Comparison of ENCODE assay signal across 9 mouse cellular contexts in genomic region chr17:50407249-50407990, GRCm38 (mm10).
DNase-seq lines count a peak whose midpoint lies in the region; ATAC-seq lines count a peak whose summit lies in the region.
"Had no signal": no experiment of that assay in that cellular context is flagged by ENCODE, and none has a peak within 500 bp of the region (broad histone marks: within the 10 kb centered on the region; RNA-seq: fewer than 3 reads in every experiment).

No protein-coding gene starts in this region.

- H3K27ac ChIP-seq in hindbrain, embryonic 14.5 days = peak overlapping the region; percentile 68
- no peak overlapping the region for H3K27ac ChIP-seq in neural tube, embryonic 11.5 days (ENCODE audit: low read depth, low read length)

- no peak; the same call in 1 of the 2 replicates for ATAC-seq in hindbrain, embryonic 14.5 days (ENCODE audit: low FRiP score)
- no peak for ATAC-seq in neural tube, embryonic 11.5 days (ENCODE audit: insufficient read depth, low FRiP score, low TSS enrichment)

- 0 out of 2 replicates have a peak, but pooled peaks cover 2% of the 10 kb centered on the region for H3K4me1 ChIP-seq in hindbrain, embryonic 14.5 days (replicated peaks; ENCODE audit: control insufficient read depth, insufficient read depth, low read length)
- H3K4me1 ChIP-seq in neural tube, embryonic 11.5 days (ENCODE audit: control insufficient read depth, insufficient read depth, low read length) = no peaks in the 10 kb centered on the region

- H3K9me3 ChIP-seq in hindbrain, embryonic 14.5 days (ENCODE audit: control insufficient read depth, low read length) = no peaks in the 10 kb centered on the region
- no peaks in the 10 kb centered on the region for H3K9me3 ChIP-seq in neural tube, embryonic 11.5 days (ENCODE audit: control insufficient read depth, low read length)

- no peak overlapping the region for H3K9ac ChIP-seq in hindbrain, embryonic 14.5 days
- H3K9ac ChIP-seq in neural tube, embryonic 11.5 days (ENCODE audit: low read length) = no peak overlapping the region
- H3K9ac ChIP-seq: lung, embryonic 14.5 days had no signal

- peak; percentile 21 for DNase-seq in gastrocnemius, adult 18-20 months (ENCODE audit: low spot score)
- DNase-seq in gastrocnemius, postnatal 14 days = no peak
- DNase-seq in cerebellum, postnatal 36 days = peak; percentile 82 to 92
- DNase-seq in hindbrain, embryonic 14.5 days (ENCODE audit: low spot score) = peak; percentile 72
- peak; percentile 13 for DNase-seq in neural tube, embryonic 11.5 days (ENCODE audit: low spot score)
- DNase-seq in lung, postnatal 14 days = no peak
- no peak for DNase-seq in urinary bladder, postnatal 10 days (ENCODE audit: low spot score)
- no peak for DNase-seq in gastrocnemius, postnatal 4 days (ENCODE audit: low spot score in 2 of 2)
- DNase-seq: lung, embryonic 14.5 days had no signal

- WGBS in hindbrain, embryonic 14.5 days = 52% methylated on average over 11 of the region's 11 CpGs
- 57% methylated on average over 11 of the region's 11 CpGs for WGBS in neural tube, embryonic 11.5 days

- intact Hi-C loops in gastrocnemius, postnatal 14 days (cut with DNase I; ENCODE audit: low total_unique reads) = no loop called here

- H3K4me3 ChIP-seq in hindbrain, embryonic 14.5 days (replicated peaks; ENCODE audit: low read length) = no peak overlapping the region
- no peak overlapping the region for H3K4me3 ChIP-seq in neural tube, embryonic 11.5 days (ENCODE audit: low read depth, low read length)

- no peak overlapping the region for H3K4me2 ChIP-seq in hindbrain, embryonic 14.5 days (replicated peaks)
- no peak overlapping the region for H3K4me2 ChIP-seq in neural tube, embryonic 11.5 days (ENCODE audit: low read depth)
- H3K4me2 ChIP-seq: lung, embryonic 14.5 days had no signal

- no peaks in the 10 kb centered on the region for H3K27me3 ChIP-seq in hindbrain, embryonic 14.5 days (ENCODE audit: control insufficient read depth, insufficient read depth, low read length)
- no peaks in the 10 kb centered on the region for H3K27me3 ChIP-seq in neural tube, embryonic 11.5 days (ENCODE audit: control insufficient read depth, insufficient read depth, low read length)

- no peaks in the 10 kb centered on the region for H3K36me3 ChIP-seq in hindbrain, embryonic 14.5 days (replicated peaks; ENCODE audit: control insufficient read depth, insufficient read depth)
- no peaks in the 10 kb centered on the region for H3K36me3 ChIP-seq in neural tube, embryonic 11.5 days (ENCODE audit: control insufficient read depth, insufficient read depth, low read length)

Comparison
In these comparisons a context has a peak if more than half of its experiments do, and no peak if none do; other contexts are left out.
1. DNase-seq: peak in gastrocnemius, adult 18-20 months (single experiment), cerebellum, postnatal 36 days (2 of 2), hindbrain, embryonic 14.5 days (single experiment) and neural tube, embryonic 11.5 days (single experiment); none in gastrocnemius, postnatal 14 days (single experiment), lung, postnatal 14 days (single experiment), urinary bladder, postnatal 10 days (single experiment) and gastrocnemius, postnatal 4 days (0 of 2).